Mouse (Mus musculus) megakaryocyte, embryonic 14.5 days (primary cell): ENCODE data around the gene Polr1d. TPM values are rescaled to one million over a fixed set of nuclear protein-coding genes. Genes with fewer than 3 reads are reported as not detected.

ENCODE experiments used
- H3K27me3 ChIP-seq: replicated peaks from 2 replicates; pipeline ENCODE3; 2012; ENCODE audit warnings: inconsistent platforms
- H3K36me3 ChIP-seq: replicated peaks from 2 replicates; pipeline ENCODE3; 2012; ENCODE audit warnings: low read length, inconsistent platforms, mixed read lengths
- H3K4me1 ChIP-seq: 2 replicates; pipeline ENCODE4 v1.6.1; 2012; ENCODE audit warnings: inconsistent platforms
- H3K4me3 ChIP-seq: replicated peaks from 2 replicates; pipeline ENCODE3; 2012; ENCODE audit warnings: moderate library complexity, mild to moderate bottlenecking, inconsistent platforms
- H3K9me3 ChIP-seq: 2 replicates; pipeline ENCODE4 v1.6.1; 2012; ENCODE audit warnings: inconsistent platforms
- FLI1 ChIP-seq: IDR thresholded peaks from 2 replicates; pipeline ENCODE4 v1.6.1; 2012; ENCODE audit warnings: low read length, inconsistent platforms, mixed read lengths
- GATA1 ChIP-seq: IDR thresholded peaks from 3 replicates; pipeline ENCODE4 v1.6.1; 2012; ENCODE audit warnings: mixed read lengths, low read length, inconsistent platforms, borderline replicate concordance
- polyA plus RNA-seq: library from polyadenylated mRNA; stranded (reverse); fragments of >175 nt; gene quantifications from 2 replicates; pipeline ENCODE4 v1.2.3, GENCODE M21; 2012; ENCODE audit warnings: low replicate concordance; ENCODE audit not compliant: insufficient read depth

The Polr1d gene
- polyA plus RNA-seq, 1 experiment, result 100 TPM

DNA sequence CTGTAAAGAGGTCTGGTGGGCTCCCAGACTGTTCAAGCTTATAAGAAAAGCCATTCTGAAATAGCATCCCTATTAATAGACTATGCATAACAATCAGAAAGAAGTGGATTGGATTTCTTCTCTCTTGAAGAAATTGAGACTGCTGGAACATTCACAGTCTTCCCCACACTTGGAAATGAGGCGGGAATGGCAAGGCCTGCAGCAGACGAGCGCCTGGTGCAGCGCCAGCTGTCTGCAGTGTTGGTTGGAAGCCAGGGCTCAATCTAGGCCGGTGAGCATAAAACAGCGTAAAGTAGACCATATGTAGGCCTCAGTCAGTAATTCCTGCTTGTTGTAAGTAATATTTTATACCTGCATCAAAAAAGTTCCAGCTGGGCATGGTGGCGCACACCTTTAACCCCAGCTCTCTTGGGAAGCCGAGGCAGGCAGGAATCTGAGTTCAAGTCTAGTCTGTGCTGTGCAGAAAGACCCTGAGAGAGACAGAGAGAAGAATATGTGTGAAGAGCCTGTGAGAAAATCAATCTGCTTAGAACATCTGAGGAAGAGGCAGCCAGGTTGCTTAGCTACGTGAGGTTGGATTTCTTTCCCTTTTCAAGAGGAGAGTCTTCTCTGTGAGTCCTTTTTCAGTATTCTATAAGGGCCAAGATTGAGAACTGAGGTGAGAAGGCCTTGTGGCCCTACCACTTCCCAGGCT, 8.5 kb downstream of the Polr1d start:
- no peaks in the 10 kb centered on the region for H3K9me3 ChIP-seq
- H3K36me3 ChIP-seq, result peaks cover 89% of the 10 kb centered on the region
- no peaks in the 10 kb centered on the region for H3K27me3 ChIP-seq
- H3K4me3 ChIP-seq, result no peak overlapping the region
- peaks cover 37% of the 10 kb centered on the region for H3K4me1 ChIP-seq
- TF ChIP-seq FLI1 (no peak), GATA1 (no peak)

- Histone ChIP-seq H3K9me3 (no peaks in the 10 kb centered on the region), H3K4me3 (no peak overlapping the region), H3K27me3 (no peaks in the 10 kb centered on the region), H3K36me3 (peaks cover 82% of the 10 kb centered on the region), H3K4me1 (peaks cover 37% of the 10 kb centered on the region)
- no peak for TF ChIP-seq FLI1
- no peak for TF ChIP-seq GATA1
Measured at GRCm38 (mm10) chr5:147086816-147087215, 10.0 kb downstream of the Polr1d start.

GRCm38 (mm10) chr5:147089836-147090235, 13.0 kb downstream of the Polr1d start:
- H3K27me3 ChIP-seq, result no peaks in the 10 kb centered on the region
- H3K4me3 ChIP-seq, result no peak overlapping the region
- peaks cover 84% of the 10 kb centered on the region for H3K36me3 ChIP-seq
- TF ChIP-seq GATA1 (no peak), FLI1 (no peak)
- peaks cover 42% of the 10 kb centered on the region for H3K4me1 ChIP-seq
- no peaks in the 10 kb centered on the region for H3K9me3 ChIP-seq

DNA sequence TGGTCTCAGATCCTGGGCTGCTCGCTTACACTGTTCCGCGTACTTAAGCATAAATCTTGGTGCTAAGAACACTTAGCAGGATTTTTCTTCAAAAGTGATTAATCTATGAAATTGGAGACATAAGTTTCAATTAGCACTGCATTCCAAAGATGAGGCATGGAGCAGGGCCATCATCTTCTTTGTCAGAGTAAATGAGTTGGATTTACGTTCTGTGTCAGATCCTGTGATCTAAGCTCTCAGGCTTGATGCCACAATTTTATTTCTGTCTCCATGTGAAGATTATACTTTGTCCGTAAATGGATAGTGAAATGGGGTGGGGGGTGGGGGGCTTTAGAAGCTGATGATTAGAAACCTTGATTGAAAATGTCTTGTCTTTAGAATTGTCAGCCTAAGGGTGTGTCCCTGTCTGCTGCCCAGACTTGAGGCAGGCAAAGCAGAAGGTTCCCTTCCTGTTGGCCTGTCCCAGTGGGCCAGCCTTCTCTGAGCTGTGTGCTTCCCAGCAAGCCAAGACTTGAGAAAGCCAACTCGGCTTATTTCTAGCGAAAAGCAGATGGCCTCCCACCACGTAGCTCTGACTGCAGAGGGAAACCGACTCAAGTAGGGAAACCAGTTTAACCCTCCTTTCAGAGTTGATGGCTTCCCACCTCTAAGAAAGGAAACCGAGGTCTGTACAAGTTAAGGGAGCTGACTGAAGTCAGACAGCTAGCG, 13.6 kb downstream of the Polr1d start:
- Histone ChIP-seq H3K36me3 (peaks cover 80% of the 10 kb centered on the region), H3K4me1 (peaks cover 42% of the 10 kb centered on the region), H3K9me3 (no peaks in the 10 kb centered on the region), H3K4me3 (no peak overlapping the region), H3K27me3 (no peaks in the 10 kb centered on the region)
- TF ChIP-seq GATA1, result no peak

DNA sequence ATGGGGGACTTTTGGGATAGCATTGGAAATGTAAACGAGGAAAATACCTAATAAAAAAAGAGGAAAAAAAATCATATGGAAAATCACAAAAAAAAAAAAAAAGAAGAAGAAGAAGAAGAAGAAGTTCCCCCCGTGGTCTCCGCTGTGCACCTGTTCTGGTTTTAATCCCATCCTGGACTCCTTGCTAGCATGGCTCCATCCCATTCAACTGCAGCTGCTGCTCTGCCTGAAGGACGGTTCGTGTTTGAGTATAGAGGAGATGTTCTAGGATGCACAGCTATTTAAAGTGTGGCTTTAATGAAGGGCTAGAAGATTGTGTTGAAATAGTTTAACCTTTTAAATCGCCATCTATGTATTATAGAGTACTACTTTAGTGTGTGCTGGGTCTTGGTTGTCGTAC, 15.6 kb downstream of the Polr1d start:
- TF ChIP-seq GATA1, result no peak
- no peak for TF ChIP-seq FLI1
- peaks cover 81% of the 10 kb centered on the region for H3K36me3 ChIP-seq
- no peaks in the 10 kb centered on the region for H3K27me3 ChIP-seq
- H3K9me3 ChIP-seq, result no peaks in the 10 kb centered on the region
- H3K4me1 ChIP-seq, result peaks cover 38% of the 10 kb centered on the region
- H3K4me3 ChIP-seq, result no peak overlapping the region

GRCm38 (mm10) chr5:147094296-147094695, 17.4 kb downstream of the Polr1d start:
- H3K27me3 ChIP-seq, result no peaks in the 10 kb centered on the region
- no peak overlapping the region for H3K4me3 ChIP-seq
- TF ChIP-seq FLI1 (no peak), GATA1 (no peak)
- peaks cover 33% of the 10 kb centered on the region for H3K4me1 ChIP-seq
- H3K9me3 ChIP-seq, result no peaks in the 10 kb centered on the region
- H3K36me3 ChIP-seq, result peaks cover 84% of the 10 kb centered on the region

GRCm38 (mm10) chr5:147096586-147096985, 19.7 kb downstream of the Polr1d start:
- TF ChIP-seq GATA1 (no peak), FLI1 (no peak)
- Histone ChIP-seq H3K4me1 (peaks cover 15% of the 10 kb centered on the region), H3K9me3 (no peaks in the 10 kb centered on the region), H3K36me3 (peaks cover 91% of the 10 kb centered on the region), H3K4me3 (no peak overlapping the region), H3K27me3 (no peaks in the 10 kb centered on the region)

DNA sequence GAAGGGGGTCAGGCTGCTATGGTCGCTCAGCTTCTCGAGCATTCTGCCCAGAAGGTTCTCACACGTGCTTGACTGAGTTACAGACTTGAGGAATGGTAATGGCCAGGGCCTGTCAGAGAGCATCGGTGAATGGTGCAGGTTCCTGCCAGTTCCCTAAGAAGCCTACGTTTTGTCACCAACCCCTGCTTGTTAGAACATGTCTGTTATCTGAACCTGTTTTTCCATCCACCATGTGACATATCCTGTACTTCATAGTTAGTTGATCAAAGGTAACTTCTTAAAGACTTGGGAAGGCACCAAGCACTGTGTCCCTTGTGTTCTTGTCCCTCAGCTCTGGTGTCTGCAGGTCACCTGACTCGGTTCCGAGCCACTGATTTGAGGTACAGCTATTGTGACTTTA, 21.8 kb downstream of the Polr1d start:
- peaks cover 10% of the 10 kb centered on the region for H3K4me1 ChIP-seq
- no peaks in the 10 kb centered on the region for H3K27me3 ChIP-seq
- H3K9me3 ChIP-seq, result no peaks in the 10 kb centered on the region
- H3K4me3 ChIP-seq, result no peak overlapping the region
- TF ChIP-seq GATA1 (no peak), FLI1 (no peak)
- H3K36me3 ChIP-seq, result peaks cover 93% of the 10 kb centered on the region

GRCm38 (mm10) chr5:147100180-147100579, 23.3 kb downstream of the Polr1d start:
- H3K9me3 ChIP-seq, result no peaks in the 10 kb centered on the region
- peaks cover 7% of the 10 kb centered on the region; the same call in 1 of the 2 replicates for H3K4me1 ChIP-seq
- no peak for TF ChIP-seq GATA1
- TF ChIP-seq FLI1, result no peak
- H3K4me3 ChIP-seq, result no peak overlapping the region
- peaks cover 97% of the 10 kb centered on the region for H3K36me3 ChIP-seq
- H3K27me3 ChIP-seq, result no peaks in the 10 kb centered on the region

DNA sequence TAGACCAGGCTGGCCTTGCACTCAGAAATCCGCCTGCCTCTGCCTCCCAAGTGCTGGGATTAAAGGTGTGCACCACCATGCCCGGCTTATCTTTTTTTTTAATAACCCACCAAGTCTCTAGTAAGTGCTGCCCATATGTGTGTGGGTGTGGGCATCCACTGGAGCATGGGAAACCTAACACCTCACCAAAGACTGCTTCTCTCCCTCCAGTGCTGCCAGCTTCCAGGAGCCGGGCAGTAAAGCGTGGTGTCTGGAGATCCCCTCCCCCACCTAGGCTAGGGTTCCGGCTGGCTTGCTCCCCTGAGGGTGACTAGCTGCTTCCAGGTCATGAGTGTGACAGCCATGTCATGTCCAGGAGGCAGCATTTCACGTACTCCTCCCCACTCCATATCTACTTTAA, 25.4 kb downstream of the Polr1d start:
- TF ChIP-seq FLI1 (no peak), GATA1 (no peak)
- Histone ChIP-seq H3K27me3 (no peaks in the 10 kb centered on the region), H3K9me3 (no peaks in the 10 kb centered on the region), H3K4me1 (no peaks in the 10 kb centered on the region; the same call in 1 of the 2 replicates), H3K4me3 (no peak overlapping the region), H3K36me3 (peaks cover 98% of the 10 kb centered on the region)
